Mouse (Mus musculus) testis, postnatal 10 days (tissue): Measurements from ENCODE around the gene Proser3.

Experiments
- DNase-seq: peaks from one replicate; pipeline ENCODE4 v3.0.0; 2021; ENCODE audit warnings: low spot score

Gene Proser3

DNA sequence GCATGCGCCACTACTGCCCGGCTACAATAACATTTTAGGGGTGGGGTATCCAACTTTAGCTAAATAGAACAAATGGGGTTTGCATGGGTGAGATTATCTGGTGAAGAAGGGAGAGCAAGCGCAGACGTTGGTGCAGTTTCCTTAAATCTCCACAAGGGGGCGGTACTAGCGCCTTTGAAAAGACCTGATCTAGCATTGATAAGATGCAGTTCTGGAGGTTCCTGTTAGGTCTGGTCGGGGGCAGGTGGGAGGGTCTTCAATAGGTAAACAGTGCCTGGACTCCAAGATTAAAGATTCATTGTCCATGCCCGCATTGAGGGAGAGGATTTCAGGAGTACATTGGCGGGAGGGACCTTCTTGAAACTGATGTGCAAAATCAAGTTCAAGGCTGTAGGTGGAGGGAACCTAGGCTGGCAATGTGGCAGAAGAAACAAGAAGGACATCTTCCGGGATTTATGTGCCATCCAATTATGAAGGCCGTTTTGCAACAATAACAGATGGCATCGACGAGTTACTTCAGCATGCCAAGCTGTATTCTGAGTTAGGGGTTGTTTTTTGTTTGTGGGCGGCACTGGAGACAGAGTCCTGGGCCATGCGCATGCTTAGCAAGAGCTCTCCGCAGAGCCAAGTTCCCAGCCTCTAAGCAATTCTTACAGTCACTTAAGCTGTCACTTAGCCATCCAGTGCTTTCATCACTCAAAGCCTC lies 61.7 kb downstream of the Proser3 start:
- DNase-seq, result no peak
